Mouse (Mus musculus): Measurements from ENCODE around the gene Mettl14. TPM values are rescaled to one million over a fixed set of nuclear protein-coding genes. Genes with fewer than 3 reads are reported as not detected.

Gene Mettl14
- total and polyA plus RNA-seq, 3 experiments, result 6.0 to 13.3 (median 8.7) TPM

GRCm38 (mm10) chr3:123397562-123398481 is 11.9 kb upstream of the Mettl14 start:
- Histone ChIP-seq H3K27me3 (replicated peaks) (no peaks in the 10 kb centered on the region), H3K79me2 (replicated peaks; ENCODE audit: control insufficient read depth, extremely low read depth, insufficient read depth, poor library complexity, severe bottlenecking) (no peaks in the 10 kb centered on the region), H3K36me3 (replicated peaks in 1 of 2; ENCODE audit: control insufficient read depth in 1 of 2, insufficient read depth in 1 of 2, low read length in 1 of 2) (no peaks in the 10 kb centered on the region), H3K27ac (ENCODE audit: insufficient read depth, low read depth) (no peak overlapping the region), H3K4me3 (replicated peaks in 1 of 3; ENCODE audit: low read depth in 2 of 3, low read length in 2 of 3, poor library complexity in 1 of 3) (no peak overlapping the region), H3K4me1 (ENCODE audit: control insufficient read depth in 1 of 2, insufficient read depth in 2 of 2) (no peaks in the 10 kb centered on the region), H3K9ac (ENCODE audit: insufficient read depth, low read depth) (no peak overlapping the region), H3K9me3 (replicated peaks; ENCODE audit: low read length) (no peaks in the 10 kb centered on the region), H3K4me2 (ENCODE audit: insufficient read depth, low read depth, poor library complexity, severe bottlenecking) (no peak overlapping the region)
- TF ChIP-seq KAT2A (IDR thresholded peaks at IDR 0.05; ENCODE audit: insufficient replicate concordance, low read length) (no peak), JUND (conservative IDR thresholded peaks at IDR 0.05; ENCODE audit: low read depth, low read length) (no peak), RCOR1 (conservative IDR thresholded peaks at IDR 0.05; ENCODE audit: low read depth, low read length) (no peak), ZC3H11A (IDR thresholded peaks at IDR 0.05; ENCODE audit: low read depth, low read length) (no peak), PAX5 (IDR thresholded peaks at IDR 0.05; ENCODE audit: low read length) (no peak), MXI1 (IDR thresholded peaks at IDR 0.05; ENCODE audit: low read depth, low read length) (no peak), MAX (IDR thresholded peaks at IDR 0.05; ENCODE audit: low read length) (no peak), USF2 (conservative IDR thresholded peaks at IDR 0.05; ENCODE audit: low read depth, low read length) (no peak), MYC (IDR thresholded peaks at IDR 0.05; ENCODE audit: low read depth, low read length) (no peak), MAFK (IDR thresholded peaks at IDR 0.05; ENCODE audit: insufficient replicate concordance, low read length) (no peak), EP300 (IDR thresholded peaks at IDR 0.05; ENCODE audit: low read length) (no peak), UBTF (IDR thresholded peaks at IDR 0.05; ENCODE audit: low read depth, low read length) (no peak), CHD1 (IDR thresholded peaks at IDR 0.05; ENCODE audit: low read depth, low read length) (no peak), MAZ (IDR thresholded peaks at IDR 0.05; ENCODE audit: low read depth, low read length) (no peak), TBP (conservative IDR thresholded peaks at IDR 0.05; ENCODE audit: low read depth, low read length) (no peak), ELF1 (IDR thresholded peaks at IDR 0.05; ENCODE audit: low read depth, low read length) (no peak), JUN (IDR thresholded peaks at IDR 0.05; ENCODE audit: insufficient read depth, low read depth, low read length) (no peak), ZNF384 (IDR thresholded peaks at IDR 0.05; ENCODE audit: low read depth, low read length) (no peak), E2F4 (IDR thresholded peaks at IDR 0.05; ENCODE audit: insufficient replicate concordance, low read depth, low read length) (no peak)
- in situ Hi-C loops (cut with MboI; ENCODE audit: low pct_ligation_motif_present, low pct_unique_long_range_greater_than_20kb, low sequenced_read_pairs) (no loop called here), dilution Hi-C loops (cut with MboI; ENCODE audit: extremely low pct_ligation_motif_present, extremely low pct_unique_long_range_greater_than_20kb, low sequenced_read_pairs) (no loop called here)
- no peak for DNase-seq (ENCODE audit: extremely low read depth)

DNA sequence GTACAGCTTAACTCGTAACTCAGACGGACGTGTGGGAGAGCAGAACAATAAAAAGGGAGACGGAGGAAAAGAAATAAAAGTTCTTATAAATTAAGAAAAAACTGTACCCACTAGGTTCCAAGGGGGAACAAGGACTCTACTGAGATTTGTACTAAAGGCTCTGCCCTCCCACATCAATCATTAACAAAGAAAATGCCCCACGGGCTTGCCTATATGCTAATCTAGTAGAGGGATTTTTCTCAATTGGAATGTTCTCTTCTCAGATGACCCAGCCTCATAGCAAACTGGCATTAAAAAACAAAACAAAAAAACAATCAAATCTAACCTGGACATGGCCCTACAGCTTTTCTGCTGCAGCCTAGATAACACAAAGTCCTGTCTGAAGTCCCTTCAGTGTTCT is 9.7 kb upstream of the Mettl14 start:
- Histone ChIP-seq H3K4me2 (ENCODE audit: insufficient read depth, low read depth, poor library complexity, severe bottlenecking) (no peak overlapping the region), H3K27me3 (replicated peaks) (peaks cover 1% of the 10 kb centered on the region), H3K9me3 (replicated peaks; ENCODE audit: low read length) (no peaks in the 10 kb centered on the region), H3K4me1 (ENCODE audit: control insufficient read depth in 1 of 2, insufficient read depth in 2 of 2) (no peaks in the 10 kb centered on the region), H3K9ac (ENCODE audit: insufficient read depth, low read depth) (no peak overlapping the region), H3K79me2 (replicated peaks; ENCODE audit: control insufficient read depth, extremely low read depth, insufficient read depth, poor library complexity, severe bottlenecking) (no peaks in the 10 kb centered on the region), H3K36me3 (replicated peaks in 1 of 2; ENCODE audit: control insufficient read depth in 1 of 2, insufficient read depth in 1 of 2, low read length in 1 of 2) (no peaks in the 10 kb centered on the region), H3K27ac (ENCODE audit: insufficient read depth, low read depth) (no peak overlapping the region), H3K4me3 (replicated peaks in 1 of 3; ENCODE audit: low read depth in 2 of 3, low read length in 2 of 3, poor library complexity in 1 of 3) (no peak overlapping the region)
- TF ChIP-seq GABPA (IDR thresholded peaks at IDR 0.05; ENCODE audit: insufficient replicate concordance, low read depth, low read length) (no peak), ZNF384 (IDR thresholded peaks at IDR 0.05; ENCODE audit: low read depth, low read length) (no peak), BHLHE40 (IDR thresholded peaks at IDR 0.05; ENCODE audit: low read depth, low read length) (no peak), E2F4 (IDR thresholded peaks at IDR 0.05; ENCODE audit: insufficient replicate concordance, low read depth, low read length) (no peak), CHD2 (IDR thresholded peaks at IDR 0.05; ENCODE audit: low read length) (no peak), NRF1 (IDR thresholded peaks at IDR 0.05; ENCODE audit: low read depth, low read length) (no peak)
- in situ Hi-C loops (cut with MboI; ENCODE audit: low pct_ligation_motif_present, low pct_unique_long_range_greater_than_20kb, low sequenced_read_pairs), result no loop called here
- dilution Hi-C loops (cut with MboI; ENCODE audit: extremely low pct_ligation_motif_present, extremely low pct_unique_long_range_greater_than_20kb, low sequenced_read_pairs), result no loop called here
- no peak for DNase-seq (ENCODE audit: extremely low read depth)
